Mouse (Mus musculus): Measurements from ENCODE around the gene Bak1.

GRCm38 (mm10) chr17:27062684-27063083 lies 33.9 kb upstream of the Bak1 start:
- TF ChIP-seq EP300 (optimal IDR thresholded peaks at IDR 0.05) (no peak), CTCF (IDR thresholded peaks at IDR 0.05; ENCODE audit: low read depth) (no peak)
